Mouse (Mus musculus) embryonic facial prominence, embryonic 14.5 days (tissue): Measurements from ENCODE around the gene Lhx2. TPM values are rescaled to one million over a fixed set of nuclear protein-coding genes. Genes with fewer than 3 reads are reported as not detected.
A peak's percentile ranks its signal among the peaks of the same experiment; 100 is the strongest.

Experiments used
- ATAC-seq: fragments of 200-750 bp; cut with Nextera tagmentation; 2 replicates; pipeline ENCODE4 v1.8.0; 2017; ENCODE audit warnings: low read depth, moderate number of reproducible peaks, moderate TSS enrichment
- DNase-seq: peaks from one replicate; pipeline ENCODE4 v3.0.0-alpha.2; 2015; ENCODE audit warnings: low spot score
- H3K27ac ChIP-seq: fragments of 300-500 bp; sonication (generic); replicated peaks from 2 replicates; pipeline ENCODE4 v1.5.1; 2014; ENCODE audit warnings: low read depth, mild to moderate bottlenecking, low read length, moderate library complexity
- H3K27me3 ChIP-seq: fragments of 300-500 bp; sonication (generic); replicated peaks from 2 replicates; pipeline ENCODE4 v1.6.1; 2014; ENCODE audit warnings: low read length; ENCODE audit not compliant: control insufficient read depth, insufficient read depth
- H3K36me3 ChIP-seq: fragments of 300-500 bp; sonication (generic); 2 replicates; pipeline ENCODE4 v1.6.1; 2014; ENCODE audit warnings: low read length, mixed read lengths; ENCODE audit not compliant: control insufficient read depth, insufficient read depth
- H3K4me1 ChIP-seq: fragments of 300-500 bp; sonication (generic); 2 replicates; pipeline ENCODE4 v1.6.1; 2014; ENCODE audit warnings: antibody characterized with exemption, low read length; ENCODE audit not compliant: control insufficient read depth, insufficient read depth
- H3K4me2 ChIP-seq: fragments of 300-500 bp; sonication (generic); 2 replicates; pipeline ENCODE4 v1.6.1; 2014; ENCODE audit warnings: low read depth, mild to moderate bottlenecking, low read length, moderate library complexity, mixed read lengths
- H3K4me3 ChIP-seq: fragments of 300-500 bp; sonication (generic); 2 replicates; pipeline ENCODE4 v1.5.1; 2014; ENCODE audit warnings: low read depth, mild to moderate bottlenecking, low read length
- H3K9ac ChIP-seq: fragments of 300-500 bp; sonication (generic); 2 replicates; pipeline ENCODE4 v1.6.1; 2014; ENCODE audit warnings: low read depth, mild to moderate bottlenecking, low read length, moderate library complexity, mixed read lengths
- H3K9me3 ChIP-seq: fragments of 300-500 bp; sonication (generic); 2 replicates; pipeline ENCODE4 v1.6.1; 2016; ENCODE audit warnings: low read length; ENCODE audit not compliant: control insufficient read depth
- WGBS: fragments of 180-500 bp; shearing (Covaris S2); extraction: QIAGEN DNeasy Blood & Tissue Kit; methylation state at CpG from one replicate; pipeline ENCODE4 v1.1.7; 2014; 5-methylcytosine and 5-hydroxymethylcytosine counted together
- polyA plus RNA-seq: library from polyadenylated mRNA; unstranded; fragments of >200 nt; fragmentation: Nextera tagmentation; extraction: Ambion mirVana; gene quantifications from 2 replicates; pipeline ENCODE4 v1.2.1, GENCODE M21; 2014

Lhx2 gene
- polyA plus RNA-seq, 1 experiment from 2014 or later = 10.4 TPM

DNA sequence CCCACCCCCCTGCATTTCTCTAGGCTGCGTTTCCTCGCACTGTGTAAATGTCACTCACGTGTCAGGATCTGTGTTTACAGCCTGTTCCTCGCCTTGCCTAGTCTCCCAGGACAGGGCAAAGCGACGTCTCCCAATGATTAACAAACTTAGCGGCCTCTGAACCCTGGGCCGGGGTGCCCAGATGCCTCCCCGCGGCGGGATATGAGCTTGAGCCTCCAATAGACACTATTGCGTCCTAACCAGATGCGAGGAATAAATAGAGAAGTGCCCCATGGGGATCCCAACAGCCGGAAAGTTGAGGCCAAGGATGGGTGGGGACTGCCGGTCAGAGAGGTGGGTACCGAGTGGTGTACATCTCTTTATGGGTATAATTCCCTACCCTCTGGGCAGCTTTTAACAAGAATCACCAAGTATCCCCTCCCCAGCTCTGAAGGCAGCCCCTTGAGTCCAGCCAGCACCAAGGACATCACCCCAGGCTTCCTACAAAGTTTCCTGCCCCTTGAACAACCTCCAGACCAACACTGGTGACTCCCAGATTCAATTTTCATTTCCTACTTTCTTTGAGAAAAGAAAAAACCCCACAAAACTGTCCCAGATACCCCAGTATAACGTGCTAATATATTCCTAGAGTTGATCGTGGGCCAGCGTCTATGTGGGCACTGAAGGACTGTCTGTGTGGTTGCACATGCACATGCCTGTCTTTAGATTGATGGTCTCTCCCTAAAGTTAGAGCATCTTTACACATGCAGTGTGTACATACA is 9.8 kb downstream of the Lhx2 start:
- peaks cover 100% of the 10 kb centered on the region for H3K27me3 ChIP-seq
- H3K27ac ChIP-seq = no peak overlapping the region
- 5% methylated on average over 19 of the region's 19 CpGs for WGBS
- peak overlapping the region; percentile 53 for H3K4me2 ChIP-seq
- H3K4me1 ChIP-seq = peaks cover 14% of the 10 kb centered on the region
- H3K36me3 ChIP-seq = no peaks in the 10 kb centered on the region
- H3K4me3 ChIP-seq = peak overlapping the region; percentile 37
- DNase-seq = no peak
- no peak overlapping the region for H3K9ac ChIP-seq
- H3K9me3 ChIP-seq = no peaks in the 10 kb centered on the region
- no peak for ATAC-seq

- no peak for ATAC-seq
- Histone ChIP-seq H3K27me3 (peaks cover 100% of the 10 kb centered on the region), H3K9me3 (no peaks in the 10 kb centered on the region), H3K9ac (no peak overlapping the region), H3K36me3 (no peaks in the 10 kb centered on the region), H3K4me1 (peaks cover 14% of the 10 kb centered on the region), H3K4me3 (peak overlapping the region; percentile 45), H3K4me2 (peak overlapping the region; percentile 85), H3K27ac (no peak overlapping the region)
- WGBS = 8% methylated on average over 12 of the region's 12 CpGs
- DNase-seq = no peak
Observed at GRCm38 (mm10) chr2:38349447-38350350, 10.6 kb downstream of the Lhx2 start.

- no peak for DNase-seq
Observed at GRCm38 (mm10) chr2:38350386-38350785, 11.3 kb downstream of the Lhx2 start.

DNA sequence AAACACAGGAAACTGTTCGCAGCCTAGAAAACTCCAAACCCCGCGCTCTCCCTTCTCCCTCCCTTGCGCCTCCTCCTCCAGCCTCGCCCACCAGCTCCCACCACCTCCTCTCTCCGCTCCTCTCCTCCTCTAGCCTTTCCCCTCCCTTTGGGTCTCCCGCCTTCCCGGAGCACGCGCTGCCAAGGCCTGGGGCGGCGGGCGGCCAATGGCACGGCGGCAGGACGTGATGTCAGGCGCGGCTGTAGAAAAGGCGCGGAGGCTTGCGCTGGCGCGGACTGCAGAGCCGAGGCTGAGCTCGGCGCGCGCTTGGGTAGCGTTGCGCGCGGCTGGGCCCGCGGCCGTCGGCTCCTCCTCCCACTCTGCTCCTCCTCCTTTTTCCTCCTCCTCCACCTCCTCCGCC is 11.7 kb downstream of the Lhx2 start:
- Histone ChIP-seq H3K9me3 (no peaks in the 10 kb centered on the region), H3K27ac (no peak overlapping the region), H3K4me3 (peak overlapping the region; percentile 45), H3K9ac (peak overlapping the region; percentile 59), H3K4me1 (peaks cover 14% of the 10 kb centered on the region), H3K4me2 (peak overlapping the region; percentile 85), H3K36me3 (no peaks in the 10 kb centered on the region), H3K27me3 (peaks cover 98% of the 10 kb centered on the region)
- 1% methylated on average over 26 of the region's 37 CpGs for WGBS
- ATAC-seq = peak; percentile 95
- peak; percentile 96 for DNase-seq

More at GRCm38 (mm10) chr2:38350386-38350785, 11.3 kb downstream of the Lhx2 start:
- ATAC-seq = peak; percentile 26
- peak overlapping the region; percentile 59; the same call in 1 of the 2 replicates for H3K9ac ChIP-seq
- no peak overlapping the region for H3K27ac ChIP-seq
- H3K4me2 ChIP-seq = peak overlapping the region; percentile 85
- no peaks in the 10 kb centered on the region for H3K36me3 ChIP-seq
- WGBS = 0% methylated on average over 11 of the region's 13 CpGs
- H3K27me3 ChIP-seq = peaks cover 100% of the 10 kb centered on the region
- peaks cover 14% of the 10 kb centered on the region for H3K4me1 ChIP-seq
- H3K9me3 ChIP-seq = no peaks in the 10 kb centered on the region
- H3K4me3 ChIP-seq = peak overlapping the region; percentile 45

DNA sequence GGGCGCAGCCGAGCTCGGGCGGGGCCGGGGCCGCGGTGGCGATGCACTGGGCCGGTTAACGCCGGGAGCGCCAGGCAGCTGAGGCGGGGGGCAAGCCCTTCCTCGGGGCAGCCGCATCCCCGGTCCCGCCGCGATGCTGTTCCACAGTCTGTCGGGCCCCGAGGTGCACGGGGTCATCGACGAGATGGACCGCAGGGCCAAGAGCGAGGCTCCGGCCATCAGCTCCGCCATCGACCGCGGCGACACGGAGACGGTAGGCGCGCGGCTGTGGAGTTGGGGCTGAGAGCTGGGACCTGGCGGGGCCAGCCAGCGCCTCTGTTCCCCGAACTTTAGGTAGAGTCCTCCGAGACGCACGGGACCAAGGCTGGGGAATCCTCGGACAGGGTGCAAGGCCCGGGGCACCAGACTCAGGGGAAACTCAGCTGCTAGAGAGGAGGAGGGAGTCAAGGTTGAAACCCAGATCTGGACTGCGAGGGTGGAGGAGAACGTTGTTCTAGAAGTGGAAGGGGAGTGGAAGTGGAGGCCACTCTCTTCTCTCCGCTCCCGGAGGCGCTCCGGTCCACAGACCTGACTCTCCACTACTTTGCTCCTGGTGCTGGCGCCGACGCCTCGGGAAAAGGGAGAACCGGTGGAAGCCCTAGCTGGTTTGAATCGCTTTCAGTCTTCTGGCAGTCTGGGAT is 12.7 kb downstream of the Lhx2 start:
- DNase-seq = no peak
- Histone ChIP-seq H3K4me1 (peaks cover 17% of the 10 kb centered on the region), H3K9ac (peak overlapping the region; percentile 59), H3K9me3 (no peaks in the 10 kb centered on the region), H3K27ac (peak overlapping the region; percentile 33; the same call in 1 of the 2 replicates), H3K4me2 (peak overlapping the region; percentile 85), H3K4me3 (peak overlapping the region; percentile 45), H3K27me3 (peaks cover 98% of the 10 kb centered on the region), H3K36me3 (no peaks in the 10 kb centered on the region)
- peak; percentile 19; the same call in 1 of the 2 replicates for ATAC-seq
- WGBS = 2% methylated on average over 31 of the region's 57 CpGs

DNA sequence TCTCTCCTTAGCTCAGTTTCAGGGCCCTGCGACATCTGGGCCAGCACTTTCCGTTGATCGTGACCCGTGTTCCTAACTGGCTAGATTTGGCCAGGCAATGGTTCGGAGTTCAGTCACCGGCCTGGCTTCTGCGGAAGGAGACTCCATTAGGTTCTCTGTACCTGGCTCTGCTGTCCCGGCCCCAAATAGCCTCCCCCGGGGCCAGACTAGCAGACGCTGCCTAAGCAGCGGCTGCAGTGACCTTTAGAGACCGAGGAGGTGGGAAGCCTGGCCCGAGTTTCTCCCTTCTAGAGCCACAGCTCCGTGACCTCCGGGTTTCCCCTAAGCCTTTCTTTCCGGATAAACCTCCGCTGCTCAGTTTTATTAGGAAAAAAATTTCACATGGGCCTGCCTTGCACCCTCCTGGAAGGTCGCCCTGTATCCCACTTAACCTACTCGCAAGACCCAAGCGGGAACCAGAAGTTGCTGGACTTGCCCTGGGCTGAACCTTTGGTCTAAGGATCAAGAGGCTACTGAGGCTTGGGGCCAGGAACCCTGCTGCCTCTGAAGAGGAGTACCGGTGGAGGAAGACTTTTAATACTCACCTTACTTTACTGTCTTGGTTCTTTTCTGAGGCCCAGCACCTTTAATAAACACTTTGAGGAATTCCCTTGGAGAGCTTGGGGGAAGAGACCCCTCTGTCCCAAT is 13.4 kb downstream of the Lhx2 start:
- Histone ChIP-seq H3K4me2 (peak overlapping the region; percentile 85), H3K9me3 (no peaks in the 10 kb centered on the region), H3K4me1 (peaks cover 17% of the 10 kb centered on the region), H3K4me3 (peak overlapping the region; percentile 45), H3K27me3 (peaks cover 98% of the 10 kb centered on the region), H3K27ac (no peak overlapping the region), H3K36me3 (no peaks in the 10 kb centered on the region), H3K9ac (peak overlapping the region; percentile 59; the same call in 1 of the 2 replicates)
- DNase-seq (no peak), ATAC-seq (no peak)
- WGBS = 4% methylated on average over 21 of the region's 21 CpGs

DNA sequence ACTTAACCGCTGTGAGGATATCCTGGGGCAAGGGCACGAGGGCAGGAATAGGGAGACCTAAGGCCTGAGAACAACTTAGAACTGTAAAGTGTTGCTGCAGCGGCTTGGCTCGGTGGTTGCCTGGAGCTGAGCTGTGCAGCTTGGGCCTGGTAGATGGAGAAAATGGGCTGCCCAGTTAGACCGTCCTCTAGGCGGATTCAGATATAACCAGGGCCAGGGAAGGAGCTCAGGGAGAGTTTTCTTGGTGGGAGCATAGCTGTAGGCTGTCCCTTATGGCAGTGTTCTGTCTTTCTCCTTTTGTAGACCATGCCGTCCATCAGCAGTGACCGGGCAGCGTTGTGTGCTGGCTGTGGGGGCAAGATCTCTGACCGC is 13.9 kb downstream of the Lhx2 start:
- 8% methylated on average over 10 of the region's 10 CpGs for WGBS
- DNase-seq = no peak

More for the DNA sequence above, 13.9 kb downstream of the Lhx2 start:
- H3K9ac ChIP-seq = peak overlapping the region; percentile 59; the same call in 1 of the 2 replicates
- no peaks in the 10 kb centered on the region for H3K9me3 ChIP-seq
- peaks cover 13% of the 10 kb centered on the region for H3K4me1 ChIP-seq
- H3K36me3 ChIP-seq = no peaks in the 10 kb centered on the region
- H3K27ac ChIP-seq = no peak overlapping the region
- peaks cover 97% of the 10 kb centered on the region for H3K27me3 ChIP-seq
- peak overlapping the region; percentile 45 for H3K4me3 ChIP-seq
- peak overlapping the region; percentile 24; the same call in 1 of the 2 replicates for H3K4me2 ChIP-seq
- ATAC-seq = no peak
